Mouse (Mus musculus) kidney, embryonic 15.5 days (tissue): ENCODE results near the gene Med17. TPM values are rescaled to one million over a fixed set of nuclear protein-coding genes. Genes with fewer than 3 reads are reported as not detected.
"Not testable (repeated sequence)": the region's sequence is repeated elsewhere in the genome, so short reads cannot be mapped to it uniquely, and the experiment has no call there.

Experiments
- ATAC-seq: fragments of 200-750 bp; cut with Nextera tagmentation; replicated peaks from 2 replicates; pipeline ENCODE4 v1.8.0; 2017; ENCODE audit warnings: moderate TSS enrichment; ENCODE audit not compliant: low FRiP score
- H3K27ac ChIP-seq: fragments of 300-500 bp; sonication (generic); 2 replicates; pipeline ENCODE4 v1.5.1; 2015; ENCODE audit warnings: mild to moderate bottlenecking, inconsistent platforms
- H3K27me3 ChIP-seq: fragments of 300-500 bp; sonication (generic); 2 replicates; pipeline ENCODE4 v1.6.1; 2015; ENCODE audit warnings: inconsistent platforms
- H3K36me3 ChIP-seq: fragments of 300-500 bp; sonication (generic); 2 replicates; pipeline ENCODE4 v1.6.1; 2015; ENCODE audit warnings: inconsistent platforms
- H3K4me1 ChIP-seq: fragments of 300-500 bp; sonication (generic); 2 replicates; pipeline ENCODE4 v1.6.1; 2015; ENCODE audit warnings: inconsistent platforms
- H3K4me2 ChIP-seq: fragments of 300-500 bp; sonication (generic); 2 replicates; pipeline ENCODE4 v1.6.1; 2015; ENCODE audit warnings: moderate library complexity, mild to moderate bottlenecking, inconsistent platforms
- H3K4me3 ChIP-seq: fragments of 300-500 bp; sonication (generic); replicated peaks from 2 replicates; pipeline ENCODE4 v1.5.1; 2015; ENCODE audit warnings: mild to moderate bottlenecking, inconsistent platforms
- H3K9ac ChIP-seq: fragments of 300-500 bp; sonication (generic); 2 replicates; pipeline ENCODE4 v1.6.1; 2015; ENCODE audit warnings: mild to moderate bottlenecking, inconsistent platforms
- H3K9me3 ChIP-seq: fragments of 300-500 bp; sonication (generic); replicated peaks from 2 replicates; pipeline ENCODE4 v1.6.1; 2016; ENCODE audit warnings: inconsistent platforms
- WGBS: fragments of 180-500 bp; shearing (Covaris S2); methylation state at CpG from one replicate; pipeline ENCODE4 v1.1.7; 2015; ENCODE audit warnings: mixed read lengths; 5-methylcytosine and 5-hydroxymethylcytosine counted together
- polyA plus RNA-seq: library from polyadenylated mRNA; unstranded; fragments of >200 nt; fragmentation: Nextera tagmentation; extraction: Ambion mirVana; gene quantifications from 2 replicates; pipeline ENCODE4 v1.2.1, GENCODE M21; 2015

The Med17 gene
- 35.4 and 39.2 TPM in 2 replicates for polyA plus RNA-seq

DNA sequence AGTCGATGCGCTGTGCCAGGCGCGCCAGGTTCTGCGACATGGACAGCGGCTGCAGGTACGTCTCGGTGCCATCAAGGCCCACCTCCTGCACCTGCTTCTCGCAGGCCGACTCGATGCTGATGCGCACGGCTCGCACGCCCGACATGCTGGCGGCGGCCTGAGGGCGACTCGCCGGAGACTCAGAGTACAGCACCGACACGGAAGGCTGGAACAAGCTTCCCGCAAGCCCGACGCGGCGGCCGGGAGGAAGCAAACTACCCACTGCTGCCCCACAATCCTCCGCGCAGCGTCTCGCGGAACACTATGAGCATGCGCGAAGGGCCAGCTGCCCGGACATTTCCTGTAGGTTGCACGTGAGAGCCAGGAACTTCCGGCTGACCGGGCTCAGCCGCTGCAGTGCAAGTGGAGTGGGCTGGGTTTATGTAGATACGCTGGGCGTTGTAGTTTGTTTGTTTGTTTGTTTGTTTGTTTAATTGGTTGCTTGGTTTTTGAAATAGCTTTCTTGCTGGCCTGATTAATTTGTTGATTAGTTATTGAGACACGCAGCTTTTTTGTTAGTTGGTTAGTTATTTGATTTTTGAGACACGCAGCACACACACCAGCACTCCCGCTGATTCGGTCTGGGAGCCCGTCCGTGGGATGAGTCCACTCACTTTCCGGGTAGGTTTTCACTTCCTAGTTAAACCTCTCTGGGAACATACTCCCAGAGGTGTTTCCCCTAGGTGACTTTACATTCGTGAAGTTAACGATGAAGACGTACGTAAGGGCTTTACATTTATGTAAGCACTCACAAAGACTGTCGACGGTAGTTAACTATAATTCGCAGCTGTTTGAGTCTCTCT is at the start of gene Med17:
Gene Med17, minus strand, starts transcription at position 283 of the 842 bp plus-strand sequence.
- H3K9me3 ChIP-seq: no peaks in the 10 kb centered on the region
- H3K4me3 ChIP-seq: peak within 1 kb of the TSS; percentile 69
- peak within 1 kb of the TSS; percentile 82 for H3K9ac ChIP-seq
- peaks cover 21% of the 10 kb centered on the region for H3K4me1 ChIP-seq
- 1% methylated on average over 57 of the region's 57 CpGs for WGBS
- peak; percentile 98 for ATAC-seq
- H3K27me3 ChIP-seq: no peaks in the 10 kb centered on the region
- H3K36me3 ChIP-seq: peaks cover 36% of the 10 kb centered on the region
- H3K27ac ChIP-seq: peak within 1 kb of the TSS; percentile 90
- peak within 1 kb of the TSS; percentile 67 for H3K4me2 ChIP-seq

DNA sequence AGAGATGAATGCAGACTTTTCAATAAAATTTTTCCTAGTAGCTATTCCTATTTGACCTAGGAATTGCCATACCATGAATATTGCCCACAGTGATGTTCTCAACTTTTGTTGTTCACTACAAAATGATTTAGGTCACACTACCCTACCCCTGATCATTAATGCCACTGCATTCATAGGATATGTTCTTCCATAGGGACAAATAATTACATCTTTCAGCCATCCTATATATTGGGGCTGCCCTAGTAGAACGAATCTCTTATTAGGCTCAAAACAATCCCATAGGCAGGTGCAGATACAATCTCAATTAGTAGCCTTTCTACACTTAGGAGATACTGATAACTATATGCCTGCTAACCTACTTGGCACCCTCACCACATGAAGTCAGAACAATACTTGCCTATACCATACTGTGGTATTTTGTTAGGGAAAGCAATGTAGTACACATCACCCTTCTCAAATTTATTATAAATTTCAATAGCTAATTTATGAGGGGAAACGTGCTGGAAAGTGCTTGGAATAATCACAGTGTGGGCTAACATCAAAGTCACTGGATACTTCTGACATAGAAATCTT is 38.5 kb upstream of the Med17 start:
- Histone ChIP-seq H3K36me3 (peaks cover 79% of the 10 kb centered on the region), H3K9ac (no peak overlapping the region), H3K4me3 (no peak overlapping the region), H3K4me2 (no peak overlapping the region), H3K9me3 (no peaks in the 10 kb centered on the region), H3K4me1 (no peaks in the 10 kb centered on the region), H3K27ac (no peak overlapping the region), H3K27me3 (no peaks in the 10 kb centered on the region)
- 0 out of 2 replicates have a peak, but pooled peaks have one; percentile 25 for ATAC-seq
- WGBS: 74% methylated on average over 2 of the region's 2 CpGs

DNA sequence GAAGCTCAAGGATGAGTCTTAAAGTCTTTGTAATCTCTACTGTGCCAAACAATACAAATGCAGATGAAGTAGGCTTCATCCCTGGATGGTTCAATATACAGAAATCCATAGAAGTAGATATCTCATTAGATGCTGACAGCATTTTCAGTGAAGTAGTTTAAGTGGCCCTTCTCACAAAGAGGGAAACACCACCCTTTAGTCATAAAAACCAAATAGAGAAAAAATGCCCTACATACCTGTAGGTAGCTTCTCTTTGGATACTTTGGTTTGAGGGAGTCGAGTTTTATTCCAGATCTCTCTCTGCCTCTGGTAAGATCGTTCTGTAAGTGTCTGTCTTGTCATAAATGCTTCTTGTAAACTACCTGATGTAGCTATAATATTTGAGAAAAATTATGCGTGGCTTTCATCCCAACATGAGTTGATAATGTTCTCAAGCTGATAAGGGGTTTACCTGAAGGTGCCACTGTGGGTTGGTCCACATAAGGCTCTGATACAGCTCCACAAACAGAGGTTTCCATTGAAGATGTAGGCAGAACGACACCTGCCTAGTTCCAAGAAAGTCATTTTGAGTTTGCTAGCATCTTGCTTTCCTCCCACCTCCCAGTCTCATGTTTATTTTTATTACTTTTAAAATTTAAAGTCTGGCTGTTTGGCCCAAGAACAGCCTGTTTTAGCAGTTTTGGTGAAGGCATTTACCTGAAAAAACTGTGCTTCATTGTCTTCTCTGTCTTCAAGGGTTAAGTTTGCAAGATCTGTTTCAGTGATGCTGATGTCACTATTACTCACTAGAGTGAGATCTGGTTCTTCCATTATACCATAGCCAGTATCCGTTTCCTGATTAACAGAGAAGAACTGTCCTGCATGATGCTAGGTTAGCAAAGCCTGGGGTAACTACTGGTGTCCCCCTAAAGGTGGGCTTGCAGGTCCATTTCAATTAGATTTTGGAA is 37.8 kb upstream of the Med17 start:
- no peak overlapping the region for H3K9ac ChIP-seq
- ATAC-seq: no peak
- H3K27me3 ChIP-seq: no peaks in the 10 kb centered on the region
- no peak overlapping the region for H3K27ac ChIP-seq
- H3K4me2 ChIP-seq: no peak overlapping the region
- no peak overlapping the region for H3K4me3 ChIP-seq
- H3K4me1 ChIP-seq: no peaks in the 10 kb centered on the region
- H3K9me3 ChIP-seq: no peaks in the 10 kb centered on the region
- WGBS: 61% methylated on average over 5 of the region's 5 CpGs
- H3K36me3 ChIP-seq: peaks cover 79% of the 10 kb centered on the region

DNA sequence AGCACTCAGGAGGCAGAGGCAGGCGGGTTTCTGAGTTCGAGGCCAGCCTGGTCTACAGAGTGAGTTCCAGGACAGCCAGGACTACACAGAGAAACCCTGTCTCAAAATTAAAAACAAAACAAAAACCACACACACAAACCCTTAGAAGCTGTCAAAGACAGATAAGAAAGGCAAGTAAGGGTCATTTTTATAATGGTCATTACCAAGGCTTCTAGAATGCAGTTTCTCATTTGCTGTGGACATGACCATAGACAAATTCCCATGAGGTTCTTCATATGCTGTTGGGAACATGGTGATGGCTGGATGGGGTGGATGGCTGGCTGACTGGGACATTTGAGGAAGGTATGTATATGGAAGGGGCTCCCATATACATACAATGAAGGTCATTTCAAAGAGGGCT is 36.6 kb upstream of the Med17 start:
- not testable (repeated sequence) for H3K4me1 ChIP-seq, H3K27ac ChIP-seq, H3K4me3 ChIP-seq, H3K9ac ChIP-seq, H3K4me2 ChIP-seq, ATAC-seq, H3K27me3 ChIP-seq, H3K9me3 ChIP-seq
- peaks cover 78% of the 10 kb centered on the region for H3K36me3 ChIP-seq
- WGBS: 90% methylated on average over 2 of the region's 2 CpGs

DNA sequence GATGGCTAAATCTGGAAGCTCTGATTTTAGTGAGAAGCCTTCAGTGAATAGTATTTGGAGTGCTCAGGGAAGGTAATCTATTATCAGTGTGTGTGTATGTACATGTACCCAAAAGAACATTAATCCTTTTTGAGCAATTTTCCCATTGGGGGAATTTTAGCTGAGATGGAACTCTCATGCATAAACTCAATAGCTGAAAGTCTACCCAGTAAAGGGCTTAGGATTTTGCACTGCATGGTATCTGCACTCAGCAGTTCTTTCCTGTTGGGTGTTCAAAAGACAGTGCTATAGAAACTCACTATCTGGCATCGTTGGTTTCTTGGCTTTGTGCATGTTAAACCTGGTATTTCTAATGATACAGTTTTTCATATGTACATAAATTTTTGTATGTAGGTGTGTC is 34.9 kb upstream of the Med17 start:
- H3K4me2 ChIP-seq: no peak overlapping the region
- no peak overlapping the region for H3K4me3 ChIP-seq
- H3K9me3 ChIP-seq: no peaks in the 10 kb centered on the region
- H3K36me3 ChIP-seq: peaks cover 86% of the 10 kb centered on the region
- no peaks in the 10 kb centered on the region for H3K4me1 ChIP-seq
- no peak for ATAC-seq
- no peak overlapping the region for H3K27ac ChIP-seq
- no peak overlapping the region for H3K9ac ChIP-seq
- WGBS: 98% methylated on average over 1 of the region's 1 CpGs
- no peaks in the 10 kb centered on the region for H3K27me3 ChIP-seq

DNA sequence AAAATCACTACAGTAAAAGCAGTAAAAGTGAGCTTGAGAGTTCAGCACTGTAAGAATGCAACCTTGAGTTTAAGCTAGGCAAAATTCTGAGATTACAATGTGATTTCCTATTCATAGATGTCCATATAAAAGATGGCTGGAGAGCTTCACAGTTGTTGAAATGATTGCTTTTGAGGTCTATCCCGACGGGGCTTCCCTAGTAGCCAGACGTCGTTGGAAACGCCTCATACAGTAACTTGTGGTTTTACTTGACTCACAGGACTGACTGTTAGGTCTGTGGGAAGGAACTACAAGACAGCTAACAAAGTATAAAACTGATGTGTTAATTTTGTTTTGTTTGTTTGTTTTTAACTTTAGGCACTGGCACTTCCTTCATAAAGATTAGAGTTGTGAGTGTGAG is 33.9 kb upstream of the Med17 start:
- no peak for ATAC-seq
- Histone ChIP-seq H3K27me3 (no peaks in the 10 kb centered on the region), H3K9me3 (no peaks in the 10 kb centered on the region), H3K4me1 (peaks cover 9% of the 10 kb centered on the region), H3K4me3 (no peak overlapping the region), H3K9ac (no peak overlapping the region), H3K36me3 (peaks cover 95% of the 10 kb centered on the region), H3K27ac (no peak overlapping the region), H3K4me2 (no peak overlapping the region)
- 81% methylated on average over 5 of the region's 5 CpGs for whole genome bisulfite sequencing

DNA sequence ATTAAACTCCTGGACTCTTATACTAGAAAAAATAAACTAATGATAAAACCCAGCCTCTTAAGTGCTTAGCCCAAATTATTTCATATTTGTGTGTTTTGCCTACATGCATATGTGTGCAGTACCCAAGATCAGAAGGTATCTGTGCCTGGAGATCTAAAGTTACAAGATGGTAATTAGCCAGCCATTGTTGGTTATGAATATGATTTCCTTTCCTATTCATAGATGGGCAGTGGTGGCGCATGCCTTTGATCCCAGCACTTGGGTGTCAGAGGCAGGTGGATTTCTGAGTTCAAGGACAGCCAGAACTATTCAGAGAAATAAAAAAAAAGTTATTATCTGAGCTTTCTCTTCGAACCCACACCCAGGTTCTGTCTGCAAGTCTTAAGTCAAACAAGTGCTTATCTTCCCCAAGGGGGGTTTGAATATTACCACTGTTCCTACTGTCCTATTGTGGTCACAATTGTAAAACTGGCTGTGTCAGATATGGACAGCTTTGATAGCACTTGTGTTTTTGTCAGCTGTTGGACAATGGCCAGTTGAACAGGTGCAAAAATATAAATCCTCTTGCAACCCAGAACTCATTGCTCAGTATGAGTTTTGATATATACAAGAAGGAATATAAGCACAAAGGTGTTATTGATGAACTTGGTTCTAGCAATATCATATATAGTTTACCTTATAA is 32.5 kb upstream of the Med17 start:
- H3K4me2 ChIP-seq: no peak overlapping the region
- no peak overlapping the region for H3K4me3 ChIP-seq
- no peak overlapping the region for H3K9ac ChIP-seq
- peaks cover 23% of the 10 kb centered on the region for H3K4me1 ChIP-seq
- no peaks in the 10 kb centered on the region for H3K9me3 ChIP-seq
- no peaks in the 10 kb centered on the region for H3K27me3 ChIP-seq
- no peak for ATAC-seq
- WGBS: 93% methylated on average over 2 of the region's 2 CpGs
- peaks cover 86% of the 10 kb centered on the region for H3K36me3 ChIP-seq
- no peak overlapping the region for H3K27ac ChIP-seq

DNA sequence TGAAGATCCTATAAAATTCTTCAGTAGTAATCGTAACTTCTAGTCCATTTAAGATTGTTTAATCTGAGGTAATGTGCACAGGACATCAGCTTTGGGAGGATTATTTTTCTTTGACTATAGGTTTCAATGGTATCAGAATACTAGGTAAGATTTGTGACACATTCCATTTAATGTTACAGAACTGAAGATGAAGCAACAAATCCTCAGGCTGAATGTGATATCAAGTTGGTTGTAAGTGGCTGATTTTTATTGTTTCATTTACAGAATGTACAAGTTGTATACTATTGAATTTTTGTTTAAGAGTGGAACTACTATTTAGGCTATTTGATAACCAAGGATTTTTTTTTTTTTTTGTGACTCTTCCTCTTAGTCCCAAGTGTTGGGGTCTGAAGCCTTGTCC is 30.4 kb upstream of the Med17 start:
- Histone ChIP-seq H3K4me2 (no peak overlapping the region), H3K36me3 (peaks cover 68% of the 10 kb centered on the region), H3K4me1 (peaks cover 30% of the 10 kb centered on the region), H3K9ac (no peak overlapping the region), H3K27ac (no peak overlapping the region), H3K4me3 (no peak overlapping the region), H3K9me3 (no peaks in the 10 kb centered on the region), H3K27me3 (no peaks in the 10 kb centered on the region)
- no peak for ATAC-seq
- WGBS: 93% methylated on average over 1 of the region's 1 CpGs

DNA sequence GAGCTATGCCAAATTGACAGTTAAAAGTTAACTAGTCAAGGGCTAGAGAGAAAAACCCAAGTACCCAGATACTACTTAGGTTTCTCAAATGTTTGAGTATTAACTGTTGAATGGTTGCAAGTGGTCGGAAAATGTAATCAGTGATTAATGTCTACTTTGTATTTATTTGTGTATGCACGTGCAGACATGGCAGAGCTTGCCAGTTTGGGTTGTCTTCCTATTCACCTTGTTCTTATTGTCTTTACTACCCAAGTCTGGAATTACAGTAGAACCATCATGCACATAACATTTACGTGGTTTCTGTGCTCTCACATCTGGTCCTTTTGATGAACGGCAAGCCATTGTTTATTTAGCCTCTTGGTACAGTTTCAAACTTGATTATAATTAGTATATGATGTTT is 29.7 kb upstream of the Med17 start:
- no peak overlapping the region for H3K27ac ChIP-seq
- H3K9me3 ChIP-seq: no peaks in the 10 kb centered on the region
- H3K36me3 ChIP-seq: peaks cover 61% of the 10 kb centered on the region
- peak overlapping the region; percentile 2 for H3K4me3 ChIP-seq
- H3K9ac ChIP-seq: no peak overlapping the region
- H3K4me2 ChIP-seq: peak overlapping the region; percentile 43
- WGBS: 63% methylated on average over 4 of the region's 4 CpGs
- no peaks in the 10 kb centered on the region for H3K27me3 ChIP-seq
- no peak for ATAC-seq
- H3K4me1 ChIP-seq: peaks cover 30% of the 10 kb centered on the region

DNA sequence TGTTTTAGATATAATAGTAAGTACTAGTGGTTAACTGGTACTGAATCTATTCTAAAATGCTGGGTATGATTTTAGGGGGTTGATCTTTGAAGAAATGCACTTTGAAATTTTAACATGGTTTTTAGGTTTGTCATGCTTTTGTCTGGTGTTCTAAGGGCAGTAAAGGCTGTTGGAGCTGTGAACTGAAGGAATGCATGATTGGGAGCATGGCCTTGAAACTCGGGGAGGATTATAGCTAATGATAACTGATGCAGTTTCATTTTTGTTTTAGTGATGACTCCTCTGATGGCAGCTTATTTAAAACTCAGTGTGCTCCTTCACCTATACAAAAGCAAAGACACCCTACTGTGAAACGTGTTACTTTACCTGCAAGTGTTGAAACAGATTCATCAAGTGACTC is 28.5 kb upstream of the Med17 start:
- Histone ChIP-seq H3K36me3 (peaks cover 49% of the 10 kb centered on the region), H3K9me3 (no peaks in the 10 kb centered on the region), H3K27ac (no peak overlapping the region), H3K9ac (no peak overlapping the region), H3K4me1 (peaks cover 30% of the 10 kb centered on the region), H3K4me3 (peak overlapping the region; percentile 23; the same call in 1 of the 2 replicates), H3K27me3 (no peaks in the 10 kb centered on the region), H3K4me2 (peak overlapping the region; percentile 63)
- WGBS: 53% methylated on average over 2 of the region's 2 CpGs
- ATAC-seq: no peak

DNA sequence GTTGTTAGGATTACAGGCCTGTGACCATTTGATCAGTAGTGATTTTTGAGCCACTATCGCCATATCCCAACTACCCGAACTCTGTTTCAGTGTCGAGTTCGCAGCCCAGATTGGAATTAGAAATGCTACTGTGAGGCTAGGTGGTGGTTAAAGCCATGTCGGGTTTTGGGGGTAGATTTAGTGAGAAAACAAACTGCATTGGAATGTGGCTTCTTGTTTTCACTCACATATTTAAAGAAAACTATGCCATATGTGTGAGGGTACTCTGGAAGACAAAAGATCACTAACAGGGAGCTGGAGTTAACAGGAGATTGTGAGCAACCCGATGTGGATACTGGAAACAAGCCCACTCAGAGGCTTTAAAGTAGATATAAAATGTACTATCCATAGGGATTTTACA is 27.5 kb upstream of the Med17 start:
- Histone ChIP-seq H3K4me2 (peak overlapping the region; percentile 63), H3K27ac (0 out of 2 replicates have a peak overlapping the region, but pooled peaks have one; percentile 19), H3K27me3 (no peaks in the 10 kb centered on the region), H3K9me3 (no peaks in the 10 kb centered on the region), H3K9ac (peak overlapping the region; percentile 99), H3K4me1 (peaks cover 34% of the 10 kb centered on the region), H3K36me3 (peaks cover 40% of the 10 kb centered on the region), H3K4me3 (peak overlapping the region; percentile 97)
- no peak for ATAC-seq
- 6% methylated on average over 6 of the region's 6 CpGs for WGBS
